Mouse (Mus musculus): ENCODE results near the gene Lmod1.

Lmod1 gene

GRCm38 (mm10) chr1:135412130-135412529 lies 87.5 kb downstream of the Lmod1 start:
- DNase-seq (ENCODE audit: low read depth): no peak

GRCm38 (mm10) chr1:135413996-135414395 lies 89.4 kb downstream of the Lmod1 start:
- DNase-seq (ENCODE audit: low read depth): no peak
